Mouse (Mus musculus) forebrain, postnatal 0 days (tissue): ENCODE measurements around the gene Calm3. TPM values are rescaled to one million over a fixed set of nuclear protein-coding genes. Genes with fewer than 3 reads are reported as not detected.

Experiments used
- ATAC-seq: fragments of 200-750 bp; cut with Nextera tagmentation; 2 replicates; pipeline ENCODE4 v1.8.0; 2017; ENCODE audit warnings: mild to moderate bottlenecking, moderate library complexity
- DNase-seq: peaks from one replicate; pipeline ENCODE4 v3.0.0-alpha.2; 2015
- H3K27ac ChIP-seq: fragments of 300-500 bp; sonication (generic); 2 replicates; pipeline ENCODE4 v1.5.1; 2014; ENCODE audit warnings: low read depth, mild to moderate bottlenecking, antibody characterized with exemption, low read length, moderate library complexity, mixed read lengths
- H3K27me3 ChIP-seq: fragments of 300-500 bp; sonication (generic); 2 replicates; pipeline ENCODE4 v1.6.1; 2014; ENCODE audit warnings: mild to moderate bottlenecking, low read length, mixed read lengths; ENCODE audit not compliant: insufficient read depth
- H3K36me3 ChIP-seq: fragments of 300-500 bp; sonication (generic); 2 replicates; pipeline ENCODE4 v1.6.1; 2014; ENCODE audit warnings: mild to moderate bottlenecking, moderate library complexity; ENCODE audit not compliant: insufficient read depth
- H3K4me1 ChIP-seq: fragments of 300-500 bp; sonication (generic); 2 replicates; pipeline ENCODE4 v1.6.1; 2014; ENCODE audit warnings: antibody characterized with exemption; ENCODE audit not compliant: insufficient read depth
- H3K4me2 ChIP-seq: fragments of 300-500 bp; sonication (generic); 2 replicates; pipeline ENCODE4 v1.6.1; 2014; ENCODE audit warnings: low read depth, mild to moderate bottlenecking, moderate library complexity
- H3K4me3 ChIP-seq: fragments of 300-500 bp; sonication (generic); 2 replicates; pipeline ENCODE4 v1.5.1; 2014; ENCODE audit warnings: low read depth, low read length, mixed read lengths
- H3K9ac ChIP-seq: fragments of 300-500 bp; sonication (generic); 2 replicates; pipeline ENCODE4 v1.6.1; 2014; ENCODE audit warnings: mild to moderate bottlenecking
- H3K9me3 ChIP-seq: fragments of 300-500 bp; sonication (generic); 2 replicates; pipeline ENCODE4 v1.6.1; 2016; ENCODE audit warnings: low read length
- CTCF ChIP-seq: sonication (generic); IDR thresholded peaks from 2 replicates; pipeline ENCODE4 v1.5.1; 2016; ENCODE audit warnings: antibody characterized with exemption, control low read depth, low read depth
- WGBS: fragments of 180-500 bp; shearing (Covaris S2); extraction: QIAGEN DNeasy Blood & Tissue Kit; methylation state at CpG from one replicate; pipeline ENCODE4 v1.1.7; 2014; 5-methylcytosine and 5-hydroxymethylcytosine counted together
- polyA plus RNA-seq: library from polyadenylated mRNA; unstranded; fragments of >200 nt; fragmentation: Nextera tagmentation; extraction: Ambion mirVana; gene quantifications from 2 replicates; pipeline ENCODE4 v1.2.1, GENCODE M21; 2015
- total RNA-seq: library from RNA; depleted of rRNA; stranded (reverse); fragments of >200 nt; gene quantifications from 2 replicates; pipeline ENCODE4 v1.2.3, GENCODE M21; 2014

Gene Calm3
- total and polyA plus RNA-seq, 2 experiments from 2014 or later, result 403 to 1,323 TPM

DNA sequence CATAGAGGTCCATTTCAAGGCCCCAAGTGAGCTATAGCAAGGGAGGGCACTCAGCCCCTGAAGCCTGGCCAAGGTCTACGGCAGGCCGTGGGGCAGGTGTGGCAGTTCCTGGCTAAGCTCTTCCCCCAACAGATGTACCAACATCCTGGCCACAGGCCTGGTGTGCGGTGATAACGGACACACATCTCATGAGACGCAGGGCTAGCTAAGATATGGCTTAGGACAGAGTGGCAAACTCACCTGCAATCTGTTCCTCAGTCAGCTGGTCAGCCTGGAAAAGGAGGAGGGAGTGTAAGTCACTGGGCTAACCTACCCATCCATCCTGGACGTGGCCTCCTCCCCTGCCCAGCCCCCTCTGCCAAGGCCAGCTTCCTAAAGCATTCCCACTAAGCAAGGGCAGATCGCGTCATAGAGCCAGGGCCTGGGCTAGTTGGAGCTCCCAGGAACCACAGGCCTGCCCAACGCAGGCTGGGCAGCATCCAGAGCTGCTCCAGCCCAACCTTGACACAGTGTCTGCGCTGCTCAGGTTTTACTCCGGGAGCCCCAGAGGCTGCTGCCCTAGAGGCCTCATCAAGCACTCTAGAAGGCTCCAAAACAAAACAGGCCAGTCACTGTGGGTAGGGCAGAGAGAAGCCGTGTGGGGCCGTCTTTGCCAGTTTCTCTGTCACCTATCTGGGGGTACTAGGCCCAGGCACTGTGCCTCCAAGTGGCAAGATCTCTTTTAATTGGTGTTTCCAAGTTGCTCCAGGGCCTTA is 4.3 kb downstream of the Calm3 start:
- peak overlapping the region; percentile 1; the same call in 1 of the 2 replicates for H3K4me3 ChIP-seq
- H3K4me2 ChIP-seq, result peak overlapping the region; percentile 92
- no peak for TF ChIP-seq CTCF
- H3K4me1 ChIP-seq, result peaks cover 16% of the 10 kb centered on the region
- peak overlapping the region; percentile 19 for H3K9ac ChIP-seq
- no peak for ATAC-seq
- no peak for DNase-seq
- H3K27me3 ChIP-seq, result no peaks in the 10 kb centered on the region
- peaks cover 53% of the 10 kb centered on the region for H3K36me3 ChIP-seq
- WGBS, result 76% methylated on average over 13 of the region's 13 CpGs
- no peak overlapping the region for H3K27ac ChIP-seq
- H3K9me3 ChIP-seq, result no peaks in the 10 kb centered on the region

GRCm38 (mm10) chr7:16918670-16919069 is 5.2 kb downstream of the Calm3 start:
- DNase-seq (no peak), ATAC-seq (no peak)
- H3K9ac ChIP-seq, result no peak overlapping the region
- TF ChIP-seq CTCF, result no peak
- H3K27me3 ChIP-seq, result no peaks in the 10 kb centered on the region
- H3K27ac ChIP-seq, result no peak overlapping the region
- H3K4me3 ChIP-seq, result no peak overlapping the region
- peaks cover 16% of the 10 kb centered on the region for H3K4me1 ChIP-seq
- no peak overlapping the region for H3K4me2 ChIP-seq
- 83% methylated on average over 3 of the region's 3 CpGs for WGBS
- H3K36me3 ChIP-seq, result peaks cover 62% of the 10 kb centered on the region
- H3K9me3 ChIP-seq, result no peaks in the 10 kb centered on the region

DNA sequence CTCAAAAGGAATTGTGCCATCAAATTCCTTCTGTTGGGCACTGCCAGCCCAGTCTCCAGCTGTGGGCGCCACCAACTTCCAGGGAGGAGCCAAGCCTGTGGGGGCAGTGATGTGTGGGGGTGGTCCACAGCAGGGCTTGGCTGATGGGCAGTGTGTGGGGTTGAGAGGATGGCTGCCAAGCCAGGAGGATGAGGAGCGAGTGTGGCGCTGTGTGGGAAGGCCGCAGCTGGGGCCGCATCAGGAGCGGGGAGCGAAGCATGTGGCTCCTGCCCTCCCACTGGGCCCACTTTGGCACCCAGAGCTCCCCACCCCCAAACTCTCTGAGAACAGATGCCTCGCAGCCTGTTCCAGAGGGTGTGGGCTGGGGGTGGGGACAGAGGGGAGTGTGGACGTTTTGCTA is 5.9 kb downstream of the Calm3 start:
- Histone ChIP-seq H3K36me3 (peaks cover 65% of the 10 kb centered on the region), H3K9me3 (no peaks in the 10 kb centered on the region), H3K4me3 (no peak overlapping the region), H3K9ac (no peak overlapping the region), H3K4me2 (no peak overlapping the region), H3K4me1 (peaks cover 16% of the 10 kb centered on the region), H3K27ac (no peak overlapping the region), H3K27me3 (no peaks in the 10 kb centered on the region)
- no peak for DNase-seq
- no peak for TF ChIP-seq CTCF
- no peak for ATAC-seq
- WGBS, result 65% methylated on average over 9 of the region's 9 CpGs

DNA sequence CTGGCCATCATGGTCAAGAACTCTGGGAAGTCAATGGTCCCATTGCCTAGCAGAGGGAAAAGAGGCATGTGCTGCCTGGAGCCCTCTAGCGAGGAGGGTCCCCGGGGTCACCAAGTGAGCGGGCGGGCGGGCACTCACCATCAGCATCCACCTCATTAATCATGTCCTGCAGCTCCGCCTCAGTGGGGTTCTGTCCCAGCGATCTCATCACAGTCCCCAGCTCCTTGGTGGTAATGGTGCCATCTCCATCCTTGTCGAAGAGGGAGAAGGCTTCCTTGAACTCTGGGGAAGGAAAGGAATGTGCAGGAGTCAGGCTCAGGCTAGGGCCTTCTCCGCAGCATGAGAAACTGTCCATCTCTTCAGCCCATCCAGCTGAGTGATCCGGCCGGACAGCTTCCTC is 6.5 kb downstream of the Calm3 start:
- Histone ChIP-seq H3K4me3 (no peak overlapping the region), H3K4me2 (no peak overlapping the region), H3K9ac (no peak overlapping the region), H3K36me3 (peaks cover 65% of the 10 kb centered on the region), H3K27ac (no peak overlapping the region), H3K4me1 (peaks cover 16% of the 10 kb centered on the region), H3K9me3 (no peaks in the 10 kb centered on the region), H3K27me3 (no peaks in the 10 kb centered on the region)
- ATAC-seq (no peak), DNase-seq (no peak)
- WGBS, result 90% methylated on average over 11 of the region's 11 CpGs
- TF ChIP-seq CTCF, result no peak

- H3K36me3 ChIP-seq, result peaks cover 65% of the 10 kb centered on the region
- peak; percentile 10; the same call in 1 of the 2 replicates for TF ChIP-seq CTCF
- ATAC-seq, result no peak
- H3K4me2 ChIP-seq, result no peak overlapping the region
- no peak overlapping the region for H3K27ac ChIP-seq
- peaks cover 16% of the 10 kb centered on the region for H3K4me1 ChIP-seq
- no peaks in the 10 kb centered on the region for H3K9me3 ChIP-seq
- WGBS, result 81% methylated on average over 30 of the region's 30 CpGs
- H3K27me3 ChIP-seq, result no peaks in the 10 kb centered on the region
- no peak overlapping the region for H3K9ac ChIP-seq
- H3K4me3 ChIP-seq, result no peak overlapping the region
- no peak for DNase-seq
Measured at GRCm38 (mm10) chr7:16916342-16917265, 7.3 kb downstream of the Calm3 start.

- Histone ChIP-seq H3K9ac (no peak overlapping the region), H3K9me3 (no peaks in the 10 kb centered on the region), H3K4me3 (no peak overlapping the region), H3K4me1 (peaks cover 10% of the 10 kb centered on the region), H3K27me3 (no peaks in the 10 kb centered on the region), H3K36me3 (peaks cover 65% of the 10 kb centered on the region), H3K27ac (no peak overlapping the region), H3K4me2 (no peak overlapping the region)
- TF ChIP-seq CTCF, result no peak
- ATAC-seq (no peak), DNase-seq (no peak)
- 89% methylated on average over 32 of the region's 32 CpGs for WGBS
Measured at GRCm38 (mm10) chr7:16915461-16916340, 8.2 kb downstream of the Calm3 start.
